Comparison of ENCODE assay signal across 19 mouse cellular contexts in genomic region chr15:30697356-30697755, GRCm38 (mm10).
DNase-seq lines count a peak whose midpoint lies in the region; ATAC-seq and TF ChIP-seq lines count a peak whose summit lies in the region.
"Had no signal": no experiment of that assay in that cellular context is flagged by ENCODE, and none has a peak within 500 bp of the region (broad histone marks: within the 10 kb centered on the region; RNA-seq: fewer than 3 reads in every experiment).

No protein-coding gene starts in this region.

- DNase-seq in cerebellum, adult 9-10 months: peak; percentile 34
- DNase-seq in cerebellum, postnatal 4 days (ENCODE audit: low spot score in 2 of 2): no peak
- DNase-seq in left cerebral cortex, adult 2 months (ENCODE audit: extremely low spot score in 1 of 2, low spot score in 2 of 2): no peak
- no peak for DNase-seq in left cerebral cortex, adult 9 months (ENCODE audit: low spot score in 2 of 2)
- peak; percentile 48 for DNase-seq in brain, adult 2 months (ENCODE audit: low read depth, low spot score)
- peak; percentile 46 to 72 for DNase-seq in cerebellum, postnatal 25 days
- DNase-seq: adrenal gland, postnatal 10 days; B cell, adult 2 months; kidney, adult 18-20 months; kidney, postnatal 10 days; lung, postnatal 4 days had no signal

- H3K27ac ChIP-seq in left cerebral cortex, adult 2 months: peak overlapping the region; percentile 36; the same call in 1 of the 2 replicates
- H3K27ac ChIP-seq: embryonic facial prominence, embryonic 12.5 days; forebrain, embryonic 15.5 days; heart, embryonic 10.5 days; hindbrain, embryonic 10.5 days; liver, embryonic 14.5 days; lung, embryonic 15.5 days had no signal

- ATAC-seq in activated CD4-positive, CD25-positive, alpha-beta regulatory T cell, adult 4 months: no peak
- ATAC-seq: forebrain, embryonic 15.5 days had no signal

- no peak for TF ChIP-seq CTCF in left cerebral cortex, adult 2 months (IDR thresholded peaks at IDR 0.05)

- intact Hi-C loops in left cerebral cortex, adult 2 months (cut with DNase I): no loop called here

- H3K4me3 ChIP-seq in left cerebral cortex, adult 2 months: no peak overlapping the region
- H3K4me3 ChIP-seq: embryonic facial prominence, embryonic 12.5 days; erythroblast, embryonic 14.5 days; forebrain, embryonic 15.5 days; heart, embryonic 10.5 days; hindbrain, embryonic 10.5 days; lung, embryonic 15.5 days had no signal

Comparison
In these comparisons a context has a peak if more than half of its experiments do, and no peak if none do; other contexts are left out.
1. DNase-seq: peak in cerebellum, adult 9-10 months (single experiment), brain, adult 2 months (single experiment) and cerebellum, postnatal 25 days (2 of 2); none in cerebellum, postnatal 4 days (0 of 2), left cerebral cortex, adult 2 months (0 of 2) and left cerebral cortex, adult 9 months (0 of 2).